Mouse (Mus musculus) thymus, adult 2 months (tissue): ENCODE measurements at regions not wholly inside any gene's neighbourhood (a gene's known extent, or its start where the extent isn't known, plus 50 kb on each side); places are given as distances from the start of the nearest gene placed in this dataset.

ENCODE experiments used
- DNase-seq: peaks from one replicate; pipeline ENCODE4 v3.0.0; 2021
- H3K27ac ChIP-seq: fragments of 200-500 bp; 2 replicates; pipeline ENCODE4 v1.5.1; 2012; ENCODE audit warnings: low read length, control low read depth; ENCODE audit not compliant: control insufficient read depth, insufficient read depth
- H3K27me3 ChIP-seq: fragments of 200-500 bp; 2 replicates; pipeline ENCODE4 v1.6.1; 2012; ENCODE audit warnings: mild to moderate bottlenecking, low read length, moderate library complexity, mixed read lengths; ENCODE audit not compliant: control insufficient read depth, insufficient read depth
- H3K36me3 ChIP-seq: fragments of 200-500 bp; 2 replicates; pipeline ENCODE4 v1.6.1; 2012; ENCODE audit warnings: mild to moderate bottlenecking, low read length, moderate library complexity; ENCODE audit not compliant: control insufficient read depth, insufficient read depth
- H3K4me1 ChIP-seq: fragments of 200-500 bp; replicated peaks from 2 replicates; pipeline ENCODE4 v1.6.1; 2012; ENCODE audit warnings: low read length; ENCODE audit not compliant: control insufficient read depth, insufficient read depth
- H3K4me3 ChIP-seq: fragments of 200-500 bp; 2 replicates; pipeline ENCODE4 v1.5.1; 2012; ENCODE audit warnings: mild to moderate bottlenecking, low read length, control low read depth, moderate library complexity; ENCODE audit not compliant: control insufficient read depth, insufficient read depth
- CTCF ChIP-seq: fragments of 200-500 bp; IDR thresholded peaks from 2 replicates; pipeline ENCODE4 v1.5.1; 2012; ENCODE audit warnings: mild to moderate bottlenecking, control low read depth, low read length, moderate library complexity, borderline replicate concordance; ENCODE audit not compliant: control insufficient read depth, poor library complexity, insufficient read depth; ENCODE audit errors: extremely low read depth
- POLR2A ChIP-seq: fragments of 200-500 bp; IDR thresholded peaks from 2 replicates; pipeline ENCODE4 v1.6.1; 2012; ENCODE audit warnings: mild to moderate bottlenecking, low read length, control low read depth, moderate library complexity; ENCODE audit not compliant: control insufficient read depth, poor library complexity, insufficient read depth; ENCODE audit errors: extremely low read depth
- WGBS: fragments of 180-500 bp; shearing (Covaris S2); methylation state at CpG from one replicate; pipeline ENCODE4 v1.1.7; 2018; 5-methylcytosine and 5-hydroxymethylcytosine counted together

DNA sequence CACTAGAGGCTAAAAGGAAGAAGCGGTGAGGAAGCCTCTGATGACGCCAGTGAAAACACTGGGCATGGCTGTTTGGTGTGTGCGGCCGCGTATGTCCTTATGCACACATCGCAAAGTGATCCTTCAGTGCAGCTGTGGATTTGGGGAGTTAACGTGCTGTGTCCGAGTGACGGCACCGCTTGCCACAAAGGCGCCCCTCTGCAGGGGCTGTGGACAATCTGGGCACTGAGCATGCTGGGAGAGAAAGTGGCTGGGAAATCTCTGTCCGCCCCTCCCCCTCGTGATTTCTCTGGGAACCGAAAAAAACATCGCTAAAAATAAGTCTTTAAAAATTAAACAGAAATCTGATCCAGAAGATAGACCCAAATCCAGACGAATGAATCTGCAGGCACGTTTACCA lies 267.8 kb upstream of the Tbx3 start:
- DNase-seq = no peak
- Histone ChIP-seq H3K36me3 (no peaks in the 10 kb centered on the region), H3K27me3 (no peaks in the 10 kb centered on the region), H3K27ac (no peak overlapping the region), H3K4me3 (no peak overlapping the region), H3K4me1 (no peaks in the 10 kb centered on the region)
- TF ChIP-seq POLR2A (no peak), CTCF (no peak)
- 89% methylated on average over 17 of the region's 17 CpGs for WGBS

DNA sequence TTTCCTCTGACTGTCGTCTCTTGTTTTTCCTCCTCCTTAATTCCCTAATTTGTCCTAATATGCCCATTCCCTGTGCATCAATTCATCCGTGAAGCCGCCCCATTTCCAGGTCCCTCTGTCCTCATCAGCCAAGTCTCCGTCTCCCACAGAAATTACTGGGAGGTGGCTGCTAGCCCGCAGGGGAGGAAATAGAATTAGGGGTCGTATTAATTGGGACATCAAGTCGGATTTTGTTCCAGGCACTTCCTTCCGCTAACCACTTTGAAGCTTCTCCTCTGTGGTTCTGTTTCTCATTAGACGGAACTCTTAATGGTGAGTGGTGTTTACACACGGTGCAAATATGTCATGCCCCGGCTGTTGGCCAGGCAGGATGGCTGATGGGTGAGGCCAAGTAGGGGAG lies 259.5 kb upstream of the Tbx3 start:
- H3K27me3 ChIP-seq = no peaks in the 10 kb centered on the region
- H3K36me3 ChIP-seq = no peaks in the 10 kb centered on the region
- H3K4me1 ChIP-seq = no peaks in the 10 kb centered on the region
- no peak overlapping the region for H3K4me3 ChIP-seq
- DNase-seq = no peak
- TF ChIP-seq POLR2A (no peak), CTCF (no peak)
- H3K27ac ChIP-seq = no peak overlapping the region
- WGBS = 59% methylated on average over 11 of the region's 11 CpGs

DNA sequence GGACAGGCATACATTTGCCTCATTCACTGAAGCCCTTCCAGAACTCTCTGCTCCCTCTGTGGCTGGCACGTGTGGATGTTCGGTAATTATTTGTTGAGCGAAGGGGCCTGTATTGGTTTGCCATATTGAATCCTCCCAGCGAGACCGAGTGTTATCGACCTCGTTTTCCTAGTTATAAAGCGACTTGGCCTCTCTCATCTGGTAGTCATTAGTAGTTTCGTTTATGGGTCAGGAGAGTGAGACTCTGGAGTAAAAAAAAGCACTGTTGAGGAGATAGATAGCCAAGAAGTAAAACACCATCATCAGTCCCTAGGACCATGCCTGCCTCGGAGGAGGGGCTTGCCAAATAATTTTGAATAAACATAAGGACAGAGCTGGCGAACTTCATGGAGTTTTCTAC lies 254.6 kb upstream of the Tbx3 start:
- no peak overlapping the region for H3K27ac ChIP-seq
- TF ChIP-seq POLR2A = no peak
- TF ChIP-seq CTCF = no peak
- no peaks in the 10 kb centered on the region for H3K36me3 ChIP-seq
- no peak for DNase-seq
- H3K27me3 ChIP-seq = no peaks in the 10 kb centered on the region
- 90% methylated on average over 11 of the region's 11 CpGs for WGBS
- H3K4me1 ChIP-seq = no peaks in the 10 kb centered on the region
- H3K4me3 ChIP-seq = no peak overlapping the region

DNA sequence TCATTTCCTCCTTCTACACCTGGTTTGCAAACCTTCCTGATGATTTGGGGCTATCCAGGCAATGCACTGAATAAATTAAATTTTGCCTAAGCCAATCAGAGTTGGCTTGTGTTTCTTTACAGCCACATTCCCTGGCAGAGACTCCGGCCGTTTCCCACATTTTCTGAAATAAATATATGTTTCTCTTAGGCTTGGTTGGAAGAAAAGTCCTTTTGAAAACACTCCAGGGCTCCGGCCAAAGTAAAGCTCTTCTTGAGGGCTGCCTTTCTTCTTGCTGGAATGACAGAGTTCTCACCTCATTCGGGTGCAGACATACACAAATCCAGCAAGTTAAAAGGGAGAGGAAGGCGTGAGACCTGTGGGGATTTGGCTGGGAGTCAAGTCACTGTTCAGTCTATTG lies 252.0 kb upstream of the Tbx3 start:
- WGBS = 71% methylated on average over 5 of the region's 5 CpGs
- no peak for DNase-seq
- no peaks in the 10 kb centered on the region for H3K4me1 ChIP-seq
- no peak overlapping the region for H3K4me3 ChIP-seq
- H3K36me3 ChIP-seq = no peaks in the 10 kb centered on the region
- no peak overlapping the region for H3K27ac ChIP-seq
- TF ChIP-seq POLR2A (no peak), CTCF (no peak)
- no peaks in the 10 kb centered on the region for H3K27me3 ChIP-seq

DNA sequence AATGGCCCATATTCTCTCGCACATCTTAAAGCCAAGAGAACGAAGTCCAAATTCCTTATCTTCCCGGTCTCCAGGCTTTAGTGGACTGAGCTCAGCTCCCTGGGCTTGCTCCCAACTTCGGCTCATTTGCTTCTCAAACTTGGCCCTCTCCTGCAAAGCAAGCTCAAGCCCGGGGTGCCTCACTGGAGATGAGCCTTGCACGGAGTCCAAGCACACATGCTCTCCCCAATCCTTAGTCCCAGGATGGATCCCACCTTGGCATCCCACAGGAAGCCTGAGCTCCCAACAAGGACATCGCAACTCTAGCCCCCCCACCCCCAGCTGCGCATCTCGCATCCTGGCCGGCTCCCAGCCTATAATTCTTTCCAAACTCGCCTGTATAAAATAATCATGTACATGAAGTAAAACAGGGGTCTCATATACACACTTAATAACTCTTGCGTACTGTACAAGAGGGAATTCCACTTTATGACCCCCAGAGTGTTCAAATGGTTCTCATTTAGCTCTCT lies 242.9 kb upstream of the Tbx3 start:
- H3K27me3 ChIP-seq = no peaks in the 10 kb centered on the region
- no peaks in the 10 kb centered on the region for H3K36me3 ChIP-seq
- 89% methylated on average over 12 of the region's 12 CpGs for WGBS
- DNase-seq = no peak
- H3K27ac ChIP-seq = no peak overlapping the region
- TF ChIP-seq CTCF (no peak), POLR2A (no peak)
- no peaks in the 10 kb centered on the region for H3K4me1 ChIP-seq
- no peak overlapping the region for H3K4me3 ChIP-seq

DNA sequence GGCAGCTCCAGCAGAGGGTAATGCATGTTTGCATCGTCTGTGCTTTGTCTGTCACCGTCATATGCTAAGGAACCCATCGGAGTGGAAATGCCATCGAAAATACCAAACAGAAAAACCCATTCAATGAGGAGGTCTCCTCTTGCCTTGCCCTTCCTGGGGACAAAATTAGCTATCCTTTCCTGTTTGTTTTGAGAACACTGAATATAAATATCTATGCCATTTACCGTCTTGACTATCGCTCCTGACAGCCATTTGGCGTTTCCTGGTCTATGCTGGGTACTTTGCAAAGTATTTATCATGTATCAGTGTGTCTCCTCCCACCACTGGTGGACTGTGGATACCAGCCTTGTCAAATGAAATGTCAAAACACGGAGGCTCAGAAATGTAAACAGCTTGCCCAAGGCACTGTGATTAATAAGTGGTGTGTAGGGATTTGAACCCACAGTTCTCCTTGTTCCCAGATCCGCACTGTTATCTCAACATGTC lies 239.2 kb upstream of the Tbx3 start:
- H3K36me3 ChIP-seq = no peaks in the 10 kb centered on the region
- TF ChIP-seq POLR2A (no peak), CTCF (no peak)
- no peak overlapping the region for H3K4me3 ChIP-seq
- no peak for DNase-seq
- H3K27ac ChIP-seq = no peak overlapping the region
- H3K27me3 ChIP-seq = no peaks in the 10 kb centered on the region
- 84% methylated on average over 9 of the region's 9 CpGs for WGBS
- H3K4me1 ChIP-seq = no peaks in the 10 kb centered on the region

DNA sequence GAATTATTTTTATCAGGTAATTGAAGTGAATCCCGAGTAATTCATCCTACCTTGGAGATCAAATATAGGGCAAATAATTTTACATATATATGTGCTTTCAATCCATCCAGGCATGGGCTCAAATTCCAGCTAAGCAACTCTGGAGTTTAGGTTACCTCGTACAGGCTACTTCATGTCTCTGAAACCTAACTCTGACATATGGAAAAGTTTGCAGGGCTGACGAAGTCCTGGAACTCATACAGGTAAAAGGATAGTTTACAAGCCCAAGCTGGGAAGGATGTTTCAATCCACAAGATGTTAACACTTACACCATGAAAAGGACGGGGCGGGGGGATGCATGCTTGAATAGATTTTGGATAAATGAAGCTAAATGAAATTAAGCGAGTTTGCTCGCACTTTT lies 235.9 kb upstream of the Tbx3 start:
- Histone ChIP-seq H3K27ac (no peak overlapping the region), H3K4me1 (no peaks in the 10 kb centered on the region), H3K27me3 (no peaks in the 10 kb centered on the region), H3K4me3 (no peak overlapping the region), H3K36me3 (no peaks in the 10 kb centered on the region)
- 70% methylated on average over 7 of the region's 7 CpGs for WGBS
- TF ChIP-seq CTCF (no peak), POLR2A (no peak)
- DNase-seq = no peak
